Mouse (Mus musculus): ENCODE results near the gene Borcs7. TPM values are rescaled to one million over a fixed set of nuclear protein-coding genes. Genes with fewer than 3 reads are reported as not detected.

Borcs7 gene
- total RNA-seq, 2 experiments from 2014 or later = 11.7 to 12.8 TPM

GRCm38 (mm10) chr19:46665474-46665873 lies 24.2 kb upstream of the Borcs7 start:
- DNase-seq = no peak

- no peak for DNase-seq
These were observed 22.4 kb upstream of the Borcs7 start for GRCm38 (mm10) chr19:46667300-46667699.

- no peak for DNase-seq
These were observed 21.4 kb upstream of the Borcs7 start for GRCm38 (mm10) chr19:46668263-46668662.

- DNase-seq = no peak
These were observed 19.9 kb upstream of the Borcs7 start for GRCm38 (mm10) chr19:46669802-46670201.

- peak; percentile 77 for DNase-seq
These were observed 19.0 kb upstream of the Borcs7 start for GRCm38 (mm10) chr19:46670691-46671090.

GRCm38 (mm10) chr19:46672766-46673418 lies 16.8 kb upstream of the Borcs7 start, which contains the start of gene Cyp17a1:
Cyp17a1 (minus strand) TSS chr19:46673172.
- DNase-seq = no peak

GRCm38 (mm10) chr19:46675641-46676040 lies 14.1 kb upstream of the Borcs7 start:
- no peak for DNase-seq

GRCm38 (mm10) chr19:46679720-46680383 lies 9.9 kb upstream of the Borcs7 start:
- no peak for DNase-seq

GRCm38 (mm10) chr19:46690387-46690786 lies 681 bp downstream of the Borcs7 start:
- no peak for DNase-seq

GRCm38 (mm10) chr19:46691078-46691477 lies 1.4 kb downstream of the Borcs7 start:
- DNase-seq = no peak

- DNase-seq = no peak
These were observed 3.4 kb downstream of the Borcs7 start for GRCm38 (mm10) chr19:46693146-46693545.

- DNase-seq = no peak
These were observed 6.8 kb downstream of the Borcs7 start for GRCm38 (mm10) chr19:46696482-46696881.

GRCm38 (mm10) chr19:46696943-46697342 lies 7.2 kb downstream of the Borcs7 start:
- DNase-seq = no peak

GRCm38 (mm10) chr19:46697840-46698517 lies 8.3 kb downstream of the Borcs7 start:
- DNase-seq = no peak

GRCm38 (mm10) chr19:46699011-46699481 lies 9.3 kb downstream of the Borcs7 start:
- no peak for DNase-seq

- no peak for DNase-seq
These were observed 11.4 kb downstream of the Borcs7 start for GRCm38 (mm10) chr19:46701156-46701555.

- DNase-seq = no peak
These were observed 16.2 kb downstream of the Borcs7 start for GRCm38 (mm10) chr19:46705779-46706495.

GRCm38 (mm10) chr19:46706540-46707295 lies 17.0 kb downstream of the Borcs7 start:
- DNase-seq = no peak

GRCm38 (mm10) chr19:46707296-46708151 lies 17.8 kb downstream of the Borcs7 start, which contains the start of gene As3mt:
As3mt (plus strand) TSS chr19:46707458.
- peak; percentile 85 for DNase-seq

- no peak for DNase-seq
These were observed 20.9 kb downstream of the Borcs7 start for GRCm38 (mm10) chr19:46710614-46711013.

- DNase-seq = no peak
These were observed 24.5 kb downstream of the Borcs7 start for GRCm38 (mm10) chr19:46714234-46714633.

Measured in heart, postnatal 4 days (tissue).